Mouse (Mus musculus): ENCODE data around the gene Iqsec1.

- TF ChIP-seq CTCF (IDR thresholded peaks at IDR 0.05; ENCODE audit: low read depth): no peak
- TF ChIP-seq EP300 (IDR thresholded peaks at IDR 0.05; ENCODE audit: low read depth): no peak
Measured at GRCm38 (mm10) chr6:90925472-90925871, 63.0 kb downstream of the Iqsec1 start.
